Mouse (Mus musculus) myocyte (in vitro differentiated cells): Measurements from ENCODE around the gene Eno1. TPM values are rescaled to one million over a fixed set of nuclear protein-coding genes. Genes with fewer than 3 reads are reported as not detected.

ENCODE experiments used
- H3K27me3 ChIP-seq: one replicate; pipeline ENCODE4 v1.6.1; 2011; ENCODE audit not compliant: control insufficient read depth, insufficient read depth, insufficient read length
- H3K36me3 ChIP-seq: one replicate; pipeline ENCODE4 v1.6.1; 2011; ENCODE audit not compliant: control insufficient read depth, insufficient read depth
- H3K4me2 ChIP-seq: one replicate; pipeline ENCODE4 v1.6.1; 2011; ENCODE audit warnings: low read depth, control low read depth
- H3K4me3 ChIP-seq: one replicate; pipeline ENCODE4 v1.5.1; 2011; ENCODE audit warnings: mild to moderate bottlenecking, control low read depth, moderate library complexity
- H3K79me2 ChIP-seq: one replicate; pipeline ENCODE4 v1.6.1; 2011; ENCODE audit not compliant: control insufficient read depth, insufficient read depth
- H3ac ChIP-seq: one replicate; pipeline ENCODE4 v1.6.1; 2011; ENCODE audit not compliant: control insufficient read depth, insufficient read length
- CEBPB ChIP-seq: IDR thresholded peaks from 2 replicates; pipeline ENCODE4 v1.6.1; 2011; ENCODE audit warnings: mild to moderate bottlenecking, moderate library complexity; ENCODE audit not compliant: poor library complexity, insufficient read depth, severe bottlenecking
- E2F4 ChIP-seq: IDR thresholded peaks from one replicate; pipeline ENCODE4 v1.6.1; 2011; ENCODE audit warnings: mild to moderate bottlenecking, control low read depth, moderate library complexity; ENCODE audit not compliant: insufficient read depth
- MAX ChIP-seq: IDR thresholded peaks from one replicate; pipeline ENCODE4 v1.6.1; 2011; ENCODE audit warnings: low read depth, mild to moderate bottlenecking, control low read depth
- MYOD1 ChIP-seq, 3 experiments: IDR thresholded peaks; one replicate each; pipeline ENCODE4 v1.6.1; 2011; ENCODE audit warnings: control low read depth in 2 of 3, low read depth in 2 of 3, mild to moderate bottlenecking in 2 of 3, moderate library complexity in 1 of 3; ENCODE audit not compliant: insufficient read length in 2 of 3, control insufficient read depth in 1 of 3
- MYOG ChIP-seq, 3 experiments: IDR thresholded peaks; one replicate each; pipeline ENCODE4 v1.6.1; 2011; ENCODE audit warnings: control low read depth in 2 of 3, low read depth in 2 of 3, mild to moderate bottlenecking in 2 of 3; ENCODE audit not compliant: insufficient read length in 2 of 3, control insufficient read depth in 1 of 3, insufficient read depth in 1 of 3
- POLR2A ChIP-seq: IDR thresholded peaks from one replicate; pipeline ENCODE4 v1.6.1; 2011; ENCODE audit warnings: low read depth, mild to moderate bottlenecking, control low read depth, moderate library complexity; ENCODE audit not compliant: insufficient read length
- POLR2AphosphoS2 ChIP-seq: IDR thresholded peaks from one replicate; pipeline ENCODE4 v1.6.1; 2011; ENCODE audit warnings: low read depth, control low read depth; ENCODE audit not compliant: insufficient read length
- REST ChIP-seq: IDR thresholded peaks from one replicate; pipeline ENCODE4 v1.6.1; 2011; ENCODE audit warnings: mild to moderate bottlenecking, control low read depth, moderate library complexity; ENCODE audit not compliant: insufficient read depth, insufficient read length
- SRF ChIP-seq: IDR thresholded peaks from one replicate; pipeline ENCODE4 v1.6.1; 2011; ENCODE audit warnings: low read depth; ENCODE audit not compliant: control insufficient read depth, insufficient read length
- TCF12 ChIP-seq: IDR thresholded peaks from one replicate; pipeline ENCODE4 v1.6.1; 2011; ENCODE audit warnings: mild to moderate bottlenecking, control low read depth; ENCODE audit not compliant: poor library complexity, insufficient read depth, severe bottlenecking
- TCF3 ChIP-seq: IDR thresholded peaks from one replicate; pipeline ENCODE4 v1.6.1; 2011; ENCODE audit warnings: low read depth, control low read depth; ENCODE audit not compliant: insufficient read length
- USF1 ChIP-seq: IDR thresholded peaks from one replicate; pipeline ENCODE4 v1.6.1; 2011; ENCODE audit warnings: low read depth, mild to moderate bottlenecking, control low read depth, moderate library complexity
- polyA plus RNA-seq: library from polyadenylated mRNA; unstranded; fragments of >200 nt; fragmentation: generic; extraction: Trizol; gene quantifications from one replicate; pipeline ENCODE4 v1.2.1, GENCODE M21; 2012; ENCODE audit warnings: missing spikeins

Gene Eno1
- polyA plus RNA-seq, 1 experiment = 1,358 TPM

- peaks cover 66% of the 10 kb centered on the region for H3K79me2 ChIP-seq
Observed at GRCm38 (mm10) chr4:150238433-150239086, 2.0 kb downstream of the Eno1 start.

GRCm38 (mm10) chr4:150239087-150239480 lies 2.6 kb downstream of the Eno1 start:
- Histone ChIP-seq H3ac (no peak overlapping the region), H3K4me2 (peak overlapping the region; percentile 96), H3K4me3 (peak overlapping the region; percentile 99), H3K27me3 (no peaks in the 10 kb centered on the region), H3K79me2 (peaks cover 71% of the 10 kb centered on the region), H3K36me3 (peaks cover 50% of the 10 kb centered on the region)
- TF ChIP-seq REST = no peak
- TF ChIP-seq POLR2AphosphoS2 = peak; percentile 5

More at GRCm38 (mm10) chr4:150238433-150239086, 2.0 kb downstream of the Eno1 start:
- peak overlapping the region; percentile 99 for H3K4me3 ChIP-seq
- H3K4me2 ChIP-seq = peak overlapping the region; percentile 96
- no peak for TF ChIP-seq TCF3
- peak; percentile 73 for TF ChIP-seq POLR2AphosphoS2
- peak; percentile 59 for TF ChIP-seq MAX
- no peak for TF ChIP-seq CEBPB
- TF ChIP-seq REST = no peak
- peak; percentile 71 for TF ChIP-seq SRF
- peak; percentile 17 for TF ChIP-seq USF1
- H3K27me3 ChIP-seq = no peaks in the 10 kb centered on the region
- peaks cover 44% of the 10 kb centered on the region for H3K36me3 ChIP-seq
- H3ac ChIP-seq = peak overlapping the region; percentile 48

DNA sequence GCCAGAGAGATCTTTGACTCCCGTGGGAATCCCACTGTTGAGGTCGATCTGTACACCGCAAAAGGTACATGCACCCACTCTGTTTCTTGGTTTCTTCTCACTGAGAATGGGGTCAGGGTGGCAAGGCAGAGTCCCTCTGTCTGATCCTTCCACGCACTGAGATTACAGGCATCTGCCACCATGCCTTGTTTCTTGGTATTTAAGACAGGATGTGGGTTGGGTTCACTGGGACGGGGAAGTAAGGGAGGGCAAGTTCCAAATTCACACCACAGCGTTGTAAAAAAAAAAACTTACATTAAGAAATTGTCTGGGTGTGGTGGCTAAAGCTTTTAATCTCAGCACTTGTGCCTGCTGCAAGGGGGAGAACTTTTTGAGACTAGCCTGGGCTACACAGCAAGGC lies 3.0 kb downstream of the Eno1 start:
- TF ChIP-seq POLR2A (peak; percentile 28), CEBPB (no peak), POLR2AphosphoS2 (peak; percentile 40)
- H3K79me2 ChIP-seq = peaks cover 74% of the 10 kb centered on the region
- H3ac ChIP-seq = no peak overlapping the region
- peak overlapping the region; percentile 96 for H3K4me2 ChIP-seq
- peaks cover 54% of the 10 kb centered on the region for H3K36me3 ChIP-seq
- H3K27me3 ChIP-seq = no peaks in the 10 kb centered on the region
- peak overlapping the region; percentile 99 for H3K4me3 ChIP-seq

GRCm38 (mm10) chr4:150239951-150240368 lies 3.4 kb downstream of the Eno1 start:
- H3K4me3 ChIP-seq = peak overlapping the region; percentile 99
- peaks cover 74% of the 10 kb centered on the region for H3K79me2 ChIP-seq
- peaks cover 58% of the 10 kb centered on the region for H3K36me3 ChIP-seq
- no peaks in the 10 kb centered on the region for H3K27me3 ChIP-seq
- peak overlapping the region; percentile 96 for H3K4me2 ChIP-seq
- no peak overlapping the region for H3ac ChIP-seq
- TF ChIP-seq CEBPB (peak; percentile 65; the same call in 1 of the 2 replicates), MAX (no peak), POLR2A (peak; percentile 65), MYOG (IDR thresholded peaks at IDR 0.05; ENCODE audit: control insufficient read depth in 1 of 3, insufficient read depth in 1 of 3, insufficient read length in 2 of 3, low read depth in 2 of 3) (peak in 1 of 3 experiments; percentile 34), POLR2AphosphoS2 (peak; percentile 87), E2F4 (no peak), REST (no peak), MYOD1 (IDR thresholded peaks at IDR 0.05; ENCODE audit: control insufficient read depth in 1 of 3, insufficient read length in 2 of 3, low read depth in 2 of 3) (peak in 1 of 3 experiments; percentile 40)

DNA sequence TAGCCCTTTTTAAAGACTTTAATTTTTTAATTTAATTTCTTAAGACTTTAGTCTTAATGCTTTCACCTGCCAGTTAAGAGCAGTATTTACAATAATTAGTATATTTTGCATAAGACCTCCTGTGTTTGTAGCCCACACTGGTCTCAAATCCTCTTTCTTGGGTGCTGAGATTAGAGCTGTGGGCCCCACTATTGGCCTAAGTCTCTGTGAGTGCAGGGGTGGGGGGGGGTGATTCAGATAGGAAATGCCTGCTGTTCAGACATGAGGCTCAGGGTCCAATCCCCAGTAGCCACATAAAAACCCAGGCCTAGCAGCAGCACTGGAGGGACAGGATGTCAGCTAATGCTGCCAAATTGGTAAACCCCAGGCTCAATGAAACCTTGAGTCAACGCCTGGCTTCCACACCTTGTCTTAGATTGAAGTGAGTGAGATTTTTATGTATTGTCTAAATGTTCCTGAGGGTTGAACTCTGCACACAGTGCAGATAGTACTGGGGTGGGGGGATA lies 3.9 kb downstream of the Eno1 start:
- Histone ChIP-seq H3K79me2 (peaks cover 74% of the 10 kb centered on the region), H3K27me3 (no peaks in the 10 kb centered on the region), H3ac (no peak overlapping the region), H3K4me2 (peak overlapping the region; percentile 96), H3K36me3 (peaks cover 60% of the 10 kb centered on the region), H3K4me3 (peak overlapping the region; percentile 99)
- TF ChIP-seq CEBPB (no peak), USF1 (no peak), E2F4 (no peak), POLR2AphosphoS2 (no peak), MAX (no peak), TCF12 (no peak), MYOG (IDR thresholded peaks at IDR 0.05; ENCODE audit: control insufficient read depth in 1 of 3, insufficient read depth in 1 of 3, insufficient read length in 2 of 3, low read depth in 2 of 3) (no peak), TCF3 (no peak), SRF (no peak), POLR2A (no peak), MYOD1 (IDR thresholded peaks at IDR 0.05; ENCODE audit: control insufficient read depth in 1 of 3, insufficient read length in 2 of 3, low read depth in 2 of 3) (no peak), REST (no peak)
